Mouse (Mus musculus): ENCODE data around the gene Zfp869. TPM values are rescaled to one million over a fixed set of nuclear protein-coding genes. Genes with fewer than 3 reads are reported as not detected.
"Not testable (repeated sequence)": the region's sequence is repeated elsewhere in the genome, so short reads cannot be mapped to it uniquely, and the experiment has no call there.

Zfp869 gene
- 33.1 and 33.7 TPM in 2 replicates for polyA plus RNA-seq (2016; fragmentation: Nextera tagmentation; extraction: Ambion mirVana)

DNA sequence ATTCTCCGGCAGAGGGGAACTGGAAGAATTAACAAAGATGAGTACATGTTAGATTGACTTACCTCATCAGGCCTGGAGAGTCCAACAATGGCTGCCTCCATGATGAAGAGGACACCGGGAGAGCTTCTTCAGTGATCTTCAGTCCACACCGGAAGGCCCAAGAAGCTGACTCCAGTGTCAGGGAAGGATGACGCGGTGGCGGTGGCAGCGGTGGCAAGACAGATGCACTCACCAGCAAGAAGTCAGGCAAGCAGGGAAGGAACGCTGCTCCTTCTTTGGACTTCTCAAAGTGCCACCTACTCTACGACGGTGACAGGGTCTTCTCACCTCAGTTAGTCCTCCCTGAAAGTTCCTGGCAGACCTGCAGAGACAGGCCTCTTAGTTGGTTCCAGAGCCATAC is at the start of gene Zfp869:
Zfp869 (minus strand) TSS at position 101 of the 400 bp plus-strand sequence.
- H3K27ac ChIP-seq (replicated peaks); H3K9me3 ChIP-seq; H3K4me3 ChIP-seq; H3K27me3 ChIP-seq (replicated peaks; ENCODE audit: low read depth, poor library complexity, severe bottlenecking); DNase-seq (ENCODE audit: low spot score); H3K4me1 ChIP-seq: not testable (repeated sequence)
- 98% methylated on average over 10 of the region's 10 CpGs for WGBS
- H3K36me3 ChIP-seq (replicated peaks), result peaks cover 84% of the 10 kb centered on the region

DNA sequence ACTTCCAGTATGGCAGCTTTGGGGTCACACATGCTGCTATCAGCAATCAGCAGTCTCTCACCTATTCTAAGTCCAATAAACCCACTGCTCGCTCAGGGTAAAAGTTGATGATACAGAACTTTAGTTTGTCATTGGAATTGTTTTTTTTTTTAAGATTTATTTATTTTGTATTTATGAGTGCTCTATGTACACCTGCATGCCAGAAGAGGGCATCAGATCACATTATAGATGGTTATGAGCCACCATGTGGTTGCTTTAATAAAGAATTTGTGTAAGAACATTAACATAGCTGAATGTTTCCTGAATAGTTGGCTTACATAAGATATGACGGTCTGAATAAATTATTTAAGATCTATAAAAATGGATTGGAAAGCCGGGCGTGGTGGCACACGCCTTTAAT is 47.8 kb upstream of the Zfp869 start:
- peaks cover 80% of the 10 kb centered on the region for H3K36me3 ChIP-seq (replicated peaks)

DNA sequence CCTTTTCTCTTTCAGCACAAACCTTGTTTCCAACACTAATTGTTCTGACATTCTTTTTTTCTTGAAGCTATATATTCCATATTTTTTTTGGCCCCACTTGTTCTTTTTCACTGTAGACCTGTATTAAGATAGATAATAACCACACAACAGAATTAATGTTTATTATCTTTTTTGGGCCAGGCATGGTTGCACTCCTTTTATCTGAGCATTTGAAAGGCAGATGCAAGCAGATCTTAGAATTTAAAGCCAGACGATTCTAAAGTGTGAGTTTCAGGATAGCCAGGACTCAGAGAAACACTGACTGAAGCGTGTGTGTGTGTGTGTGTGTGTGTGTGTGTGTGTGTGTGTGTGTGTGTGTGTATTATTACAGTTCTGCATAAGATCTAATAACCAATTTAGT is 41.9 kb upstream of the Zfp869 start:
- DNase-seq (ENCODE audit: low spot score), result no peak
- H3K36me3 ChIP-seq (replicated peaks), result peaks cover 32% of the 10 kb centered on the region
- no peaks in the 10 kb centered on the region for H3K9me3 ChIP-seq
- H3K27me3 ChIP-seq (replicated peaks; ENCODE audit: low read depth, poor library complexity, severe bottlenecking), result no peaks in the 10 kb centered on the region
- 91% methylated on average over 2 of the region's 2 CpGs for WGBS
- H3K4me3 ChIP-seq, result no peak overlapping the region
- H3K27ac ChIP-seq (replicated peaks), result no peak overlapping the region
- peaks cover 6% of the 10 kb centered on the region for H3K4me1 ChIP-seq

More for the DNA sequence above, 47.8 kb upstream of the Zfp869 start:
- Histone ChIP-seq H3K9me3 (no peaks in the 10 kb centered on the region), H3K27ac (replicated peaks) (no peak overlapping the region), H3K4me3 (no peak overlapping the region), H3K27me3 (replicated peaks; ENCODE audit: low read depth, poor library complexity, severe bottlenecking) (no peaks in the 10 kb centered on the region), H3K4me1 (no peaks in the 10 kb centered on the region)
- no peak for DNase-seq (ENCODE audit: low spot score)
- 96% methylated on average over 5 of the region's 5 CpGs for WGBS

DNA sequence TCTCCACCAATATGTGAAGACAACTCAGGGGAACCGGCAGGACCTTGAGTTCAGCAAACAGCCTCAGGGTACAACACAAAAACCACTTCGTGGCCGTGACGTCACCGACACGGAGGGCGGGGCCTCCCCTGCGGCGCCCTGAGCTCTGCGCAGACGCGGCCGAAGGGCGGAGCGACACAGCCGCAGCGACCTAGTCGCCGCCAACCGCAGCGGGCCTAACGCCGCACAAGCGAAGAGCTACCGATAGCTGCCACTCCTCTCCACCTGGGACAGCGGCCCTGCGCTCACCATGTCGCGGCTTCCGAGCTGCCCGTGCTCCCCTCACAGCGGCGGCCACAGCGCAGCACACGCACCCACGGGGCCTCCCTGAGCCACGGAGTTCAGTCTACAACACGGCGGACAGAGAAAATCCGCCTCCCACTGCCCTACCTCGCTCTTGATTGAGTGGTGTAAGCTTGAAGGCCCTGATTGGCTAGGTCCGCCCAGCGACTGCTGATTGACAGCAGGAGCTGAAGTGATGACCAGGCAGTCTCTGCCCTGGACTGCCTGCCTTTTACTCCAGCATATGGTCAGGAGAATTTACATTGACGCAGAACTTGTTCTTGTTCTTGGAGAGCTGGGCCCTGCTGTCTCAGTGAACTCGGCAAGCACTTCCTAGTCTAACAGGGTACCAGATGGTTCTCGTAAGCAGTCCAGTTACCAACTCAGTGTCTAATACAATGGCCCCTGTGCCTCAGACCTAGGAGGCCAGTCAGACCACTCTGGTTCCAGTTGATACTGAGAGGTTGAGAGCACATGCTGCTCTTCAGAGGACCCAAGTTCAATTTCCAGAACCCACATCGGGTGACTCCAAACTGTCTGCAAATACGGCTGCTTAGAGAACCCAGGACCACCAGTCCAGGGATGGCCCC is 39.3 kb upstream of the Zfp869 start, which contains the start of gene Zfp963:
Zfp963 (minus strand) TSS at position 427 of the 911 bp plus-strand sequence.
- no peaks in the 10 kb centered on the region for H3K9me3 ChIP-seq
- H3K4me3 ChIP-seq, result peak within 1 kb of the TSS; percentile 78
- H3K27me3 ChIP-seq (replicated peaks; ENCODE audit: low read depth, poor library complexity, severe bottlenecking), result no peaks in the 10 kb centered on the region
- 3% methylated on average over 48 of the region's 48 CpGs for WGBS
- peak within 1 kb of the TSS; percentile 98 for H3K27ac ChIP-seq (replicated peaks)
- peaks cover 14% of the 10 kb centered on the region; the same call in 1 of the 2 replicates for H3K36me3 ChIP-seq (replicated peaks)
- H3K4me1 ChIP-seq, result peaks cover 6% of the 10 kb centered on the region
- DNase-seq (ENCODE audit: low spot score), result peak; percentile 95

DNA sequence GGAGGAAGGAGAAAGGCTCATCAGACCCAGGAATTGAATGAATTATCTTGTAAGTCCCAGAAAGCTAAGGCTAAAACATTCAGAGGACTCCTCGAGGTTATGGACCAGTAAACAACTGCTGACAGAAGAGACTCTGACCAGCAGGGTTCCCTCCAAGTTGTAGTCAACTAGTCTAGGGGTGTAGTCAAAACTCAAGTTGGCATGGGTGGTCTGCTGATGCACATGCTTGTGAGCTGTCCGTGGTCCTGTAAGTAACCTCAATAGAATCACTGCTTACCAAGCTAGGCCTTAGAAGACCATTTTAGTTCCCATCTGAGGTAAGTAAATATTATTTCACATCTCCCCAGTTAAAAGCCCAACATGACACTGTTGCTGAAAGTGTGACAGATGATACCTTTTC is 30.7 kb upstream of the Zfp869 start:
- Histone ChIP-seq H3K4me3 (no peak overlapping the region), H3K36me3 (replicated peaks) (peaks cover 24% of the 10 kb centered on the region), H3K27ac (replicated peaks) (no peak overlapping the region), H3K27me3 (replicated peaks; ENCODE audit: low read depth, poor library complexity, severe bottlenecking) (no peaks in the 10 kb centered on the region), H3K9me3 (no peaks in the 10 kb centered on the region), H3K4me1 (no peaks in the 10 kb centered on the region)
- no peak for DNase-seq (ENCODE audit: low spot score)
- WGBS, result 79% methylated on average over 2 of the region's 2 CpGs

DNA sequence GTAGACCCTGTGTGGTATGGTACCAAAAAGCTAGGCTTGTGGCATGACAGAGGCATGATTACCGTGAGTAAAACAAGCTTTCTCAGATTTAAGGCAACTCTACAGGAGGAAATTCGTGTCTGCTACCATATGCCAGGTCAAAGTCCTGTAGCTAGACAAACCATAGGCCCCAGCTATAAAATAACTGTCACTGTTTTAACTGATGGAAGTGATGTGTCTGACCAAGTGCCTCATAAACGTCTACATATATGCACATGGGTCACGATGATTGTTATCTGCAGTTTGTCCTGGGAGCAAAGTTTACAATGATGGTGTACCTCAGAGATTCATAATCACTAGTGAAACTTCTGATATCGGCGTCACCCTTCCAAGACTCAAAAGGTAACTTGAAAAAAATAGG is 30.2 kb upstream of the Zfp869 start:
- no peaks in the 10 kb centered on the region for H3K9me3 ChIP-seq
- no peaks in the 10 kb centered on the region for H3K4me1 ChIP-seq
- DNase-seq (ENCODE audit: low spot score), result no peak
- H3K36me3 ChIP-seq (replicated peaks), result peaks cover 24% of the 10 kb centered on the region
- 83% methylated on average over 6 of the region's 6 CpGs for WGBS
- H3K4me3 ChIP-seq, result no peak overlapping the region
- H3K27ac ChIP-seq (replicated peaks), result no peak overlapping the region
- no peaks in the 10 kb centered on the region for H3K27me3 ChIP-seq (replicated peaks; ENCODE audit: low read depth, poor library complexity, severe bottlenecking)

DNA sequence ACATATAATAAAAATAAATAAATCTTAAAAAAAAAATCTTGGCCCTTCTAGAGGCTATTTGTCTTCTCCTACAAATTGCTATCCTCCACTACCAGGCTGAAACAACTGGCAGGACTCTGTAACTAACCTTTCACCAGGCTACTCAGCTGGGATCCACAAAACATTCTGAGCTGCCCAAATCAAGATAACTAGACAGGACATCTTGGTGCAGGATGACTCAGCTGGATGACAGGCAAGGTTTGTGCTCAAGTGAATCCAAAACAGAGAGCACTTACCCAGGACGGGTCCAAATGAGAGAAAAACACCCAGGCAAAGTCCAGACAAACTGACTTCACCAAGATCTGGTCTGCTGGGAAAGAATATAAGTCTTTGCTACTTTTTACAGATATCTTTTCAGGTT is 25.0 kb upstream of the Zfp869 start:
- DNase-seq (ENCODE audit: low spot score), result no peak
- 74% methylated on average over 1 of the region's 1 CpGs for WGBS
- H3K36me3 ChIP-seq (replicated peaks), result no peaks in the 10 kb centered on the region
- no peaks in the 10 kb centered on the region for H3K9me3 ChIP-seq
- no peaks in the 10 kb centered on the region for H3K4me1 ChIP-seq
- H3K4me3 ChIP-seq, result no peak overlapping the region
- H3K27me3 ChIP-seq (replicated peaks; ENCODE audit: low read depth, poor library complexity, severe bottlenecking), result no peaks in the 10 kb centered on the region
- no peak overlapping the region for H3K27ac ChIP-seq (replicated peaks)

DNA sequence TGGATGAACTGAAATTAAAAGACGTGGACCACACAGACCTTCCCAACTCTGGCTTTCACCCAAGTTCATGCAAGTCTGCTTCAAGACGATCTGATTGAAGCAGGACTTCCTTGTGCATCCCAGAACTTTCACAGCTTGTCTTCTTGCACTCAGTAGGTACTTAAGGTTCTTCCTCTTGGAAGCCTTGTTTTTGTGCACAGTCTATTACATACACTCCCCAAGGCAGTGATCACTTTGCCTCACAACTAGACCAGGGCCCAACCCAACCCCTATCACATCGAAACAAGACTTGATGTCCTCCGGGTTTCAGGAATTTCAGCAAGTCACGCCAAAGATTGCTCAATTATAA is 6.7 kb upstream of the Zfp869 start:
- Histone ChIP-seq H3K27ac (replicated peaks) (peak overlapping the region; percentile 99), H3K27me3 (replicated peaks; ENCODE audit: low read depth, poor library complexity, severe bottlenecking) (no peaks in the 10 kb centered on the region), H3K4me3 (peak overlapping the region; percentile 97), H3K4me1 (peaks cover 15% of the 10 kb centered on the region), H3K36me3 (replicated peaks) (peaks cover 19% of the 10 kb centered on the region), H3K9me3 (no peaks in the 10 kb centered on the region)
- DNase-seq (ENCODE audit: low spot score), result no peak
- WGBS, result 45% methylated on average over 5 of the region's 5 CpGs

DNA sequence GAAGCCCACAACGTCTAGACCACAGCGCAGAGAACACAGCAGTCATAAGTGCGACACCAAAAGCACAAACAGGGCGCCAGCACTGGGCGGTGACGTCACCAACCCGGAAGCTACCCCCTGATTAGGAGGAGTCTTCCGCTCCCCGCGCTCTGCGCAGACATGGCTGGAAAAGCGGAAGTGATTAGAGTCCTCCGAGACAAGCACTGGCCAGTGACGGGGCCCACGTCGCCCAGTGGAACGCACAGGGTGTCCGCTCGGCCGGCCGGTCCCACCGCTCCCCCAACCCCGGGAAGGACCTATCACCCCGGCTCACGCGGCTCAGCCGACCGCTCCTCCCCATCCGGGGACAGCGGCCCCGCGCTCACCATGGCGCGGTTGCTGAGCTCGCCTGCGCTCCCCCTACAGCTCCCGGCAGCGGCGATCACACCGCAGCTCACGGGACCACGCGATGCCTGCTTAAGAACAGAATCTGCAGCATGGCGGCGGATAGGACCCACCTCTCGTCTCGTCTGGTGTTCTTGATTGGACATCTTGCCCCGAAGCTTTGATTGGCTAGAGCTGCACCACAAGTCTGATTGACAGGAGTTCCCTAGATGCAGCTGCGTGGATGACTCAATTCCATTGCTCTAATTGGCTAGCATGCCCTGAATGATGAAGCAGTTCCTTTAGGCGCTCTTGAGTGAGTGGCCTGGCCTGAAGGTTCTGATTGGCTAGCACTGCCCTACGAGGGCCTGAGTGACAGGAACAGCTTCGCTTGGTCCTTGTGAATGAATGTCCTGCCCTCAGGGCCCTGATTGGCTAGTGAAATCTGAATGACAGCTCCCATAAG is 6.1 kb upstream of the Zfp869 start:
- peak overlapping the region; percentile 97 for H3K4me3 ChIP-seq
- peaks cover 24% of the 10 kb centered on the region for H3K36me3 ChIP-seq (replicated peaks)
- H3K27ac ChIP-seq (replicated peaks), result peak overlapping the region; percentile 99
- no peaks in the 10 kb centered on the region for H3K27me3 ChIP-seq (replicated peaks; ENCODE audit: low read depth, poor library complexity, severe bottlenecking)
- H3K4me1 ChIP-seq, result peaks cover 15% of the 10 kb centered on the region
- DNase-seq (ENCODE audit: low spot score), result peak; percentile 94
- H3K9me3 ChIP-seq, result no peaks in the 10 kb centered on the region
- WGBS, result under 1% methylated on average over 52 of the region's 52 CpGs

DNA sequence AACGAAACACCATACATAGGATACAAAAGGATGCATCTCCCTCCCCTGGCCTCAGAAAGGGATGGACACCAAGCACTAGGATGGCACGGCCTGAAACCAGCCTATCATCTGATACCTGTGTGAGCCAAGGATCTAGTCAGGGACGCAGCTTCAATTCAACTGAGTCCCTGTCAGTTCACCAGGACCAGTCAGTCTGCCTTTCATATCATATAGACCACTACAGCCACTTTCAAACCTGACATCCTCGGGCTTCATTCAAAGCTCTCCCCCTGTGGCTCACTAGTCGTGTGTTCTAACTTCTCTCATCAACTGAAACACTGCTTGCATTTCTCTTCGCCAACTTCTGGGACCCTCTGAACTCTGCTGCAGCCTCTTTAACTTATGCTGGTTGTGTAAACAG is 4.8 kb upstream of the Zfp869 start:
- H3K27me3 ChIP-seq (replicated peaks; ENCODE audit: low read depth, poor library complexity, severe bottlenecking), result no peaks in the 10 kb centered on the region
- peaks cover 15% of the 10 kb centered on the region for H3K4me1 ChIP-seq
- H3K36me3 ChIP-seq (replicated peaks), result peaks cover 37% of the 10 kb centered on the region
- H3K9me3 ChIP-seq, result no peaks in the 10 kb centered on the region
- 90% methylated on average over 6 of the region's 6 CpGs for WGBS
- H3K4me3 ChIP-seq, result peak overlapping the region; percentile 97
- H3K27ac ChIP-seq (replicated peaks), result no peak overlapping the region
- DNase-seq (ENCODE audit: low spot score), result no peak

DNA sequence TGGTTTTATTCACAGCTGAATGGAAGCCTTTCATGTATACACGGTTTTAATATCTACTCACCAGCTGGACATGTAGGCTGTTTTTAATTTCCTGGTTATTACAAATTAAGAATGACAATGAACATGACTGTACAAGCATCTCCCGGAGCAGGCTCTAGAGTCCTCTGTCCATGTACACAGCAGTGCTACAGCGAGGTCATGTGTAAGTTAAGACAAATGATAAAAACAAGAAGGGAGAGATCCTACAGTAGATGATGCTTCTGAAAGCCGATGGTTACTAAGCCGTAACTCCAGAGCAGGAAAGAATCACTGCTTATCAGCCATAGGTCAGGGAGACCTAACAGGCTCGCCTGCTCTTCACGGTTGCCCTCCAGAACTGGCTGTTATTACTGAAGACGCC is 3.0 kb upstream of the Zfp869 start:
- Histone ChIP-seq H3K36me3 (replicated peaks) (peaks cover 55% of the 10 kb centered on the region), H3K4me1 (peaks cover 15% of the 10 kb centered on the region), H3K27ac (replicated peaks) (no peak overlapping the region), H3K4me3 (no peak overlapping the region), H3K27me3 (replicated peaks; ENCODE audit: low read depth, poor library complexity, severe bottlenecking) (no peaks in the 10 kb centered on the region), H3K9me3 (no peaks in the 10 kb centered on the region)
- WGBS, result 91% methylated on average over 8 of the region's 8 CpGs
- DNase-seq (ENCODE audit: low spot score), result no peak

DNA sequence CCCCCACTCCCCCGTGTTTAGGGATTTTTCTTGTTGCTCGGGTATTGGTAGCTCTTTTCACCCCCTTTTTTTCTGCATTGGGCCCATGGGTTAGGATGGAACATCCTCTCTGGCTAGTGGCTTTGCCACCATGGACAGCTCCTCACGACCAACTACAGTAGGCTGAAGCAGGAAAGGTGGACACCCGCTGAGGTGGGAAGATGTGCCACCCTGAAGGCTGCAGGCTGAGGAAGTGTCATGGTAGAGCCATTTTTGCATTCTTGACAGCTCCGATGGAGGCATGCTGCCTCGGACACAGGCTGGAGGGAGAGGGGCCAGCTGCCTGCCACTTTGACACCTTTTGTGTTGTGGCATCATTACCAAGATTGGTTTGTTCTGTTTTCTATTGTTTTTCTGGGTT is 8.7 kb downstream of the Zfp869 start:
- 83% methylated on average over 6 of the region's 6 CpGs for WGBS
- peaks cover 52% of the 10 kb centered on the region for H3K36me3 ChIP-seq (replicated peaks)

More for the DNA sequence above, 8.7 kb downstream of the Zfp869 start:
- H3K27me3 ChIP-seq (replicated peaks; ENCODE audit: low read depth, poor library complexity, severe bottlenecking), result no peaks in the 10 kb centered on the region
- no peak for DNase-seq (ENCODE audit: low spot score)
- no peaks in the 10 kb centered on the region for H3K4me1 ChIP-seq
- H3K27ac ChIP-seq (replicated peaks), result no peak overlapping the region
- H3K4me3 ChIP-seq, result no peak overlapping the region
- peaks cover 19% of the 10 kb centered on the region; the same call in 1 of the 2 replicates for H3K9me3 ChIP-seq
